Mouse (Mus musculus): ENCODE measurements around the gene Ptch2.

The Ptch2 gene

GRCm38 (mm10) chr4:117151416-117151815 lies 55.5 kb downstream of the Ptch2 start:
- DNase-seq (ENCODE audit: low spot score in 2 of 2): no peak

GRCm38 (mm10) chr4:117152714-117153113 lies 56.8 kb downstream of the Ptch2 start:
- no peak for DNase-seq (ENCODE audit: low spot score in 2 of 2)

- DNase-seq (ENCODE audit: low spot score in 2 of 2): no peak
Observed at GRCm38 (mm10) chr4:117155020-117155791, 59.3 kb downstream of the Ptch2 start.

- peak; percentile 74 to 85 for DNase-seq (ENCODE audit: low spot score in 2 of 2)
Observed at GRCm38 (mm10) chr4:117155792-117156355, 60.0 kb downstream of the Ptch2 start, which contains the start of gene Rps8. Rps8 (minus strand) TSS chr4:117156243.

- no peak for DNase-seq (ENCODE audit: low spot score in 2 of 2)
Observed at GRCm38 (mm10) chr4:117156372-117156771, 60.5 kb downstream of the Ptch2 start.

- DNase-seq (ENCODE audit: low spot score in 2 of 2): no peak
Observed at GRCm38 (mm10) chr4:117159666-117160065, 63.8 kb downstream of the Ptch2 start.

GRCm38 (mm10) chr4:117161183-117161582 lies 65.3 kb downstream of the Ptch2 start:
- no peak for DNase-seq (ENCODE audit: low spot score in 2 of 2)

All from left cerebral cortex, adult 9 months (tissue).